15 mouse cellular contexts compared by ENCODE assay signal in the genomic region with DNA sequence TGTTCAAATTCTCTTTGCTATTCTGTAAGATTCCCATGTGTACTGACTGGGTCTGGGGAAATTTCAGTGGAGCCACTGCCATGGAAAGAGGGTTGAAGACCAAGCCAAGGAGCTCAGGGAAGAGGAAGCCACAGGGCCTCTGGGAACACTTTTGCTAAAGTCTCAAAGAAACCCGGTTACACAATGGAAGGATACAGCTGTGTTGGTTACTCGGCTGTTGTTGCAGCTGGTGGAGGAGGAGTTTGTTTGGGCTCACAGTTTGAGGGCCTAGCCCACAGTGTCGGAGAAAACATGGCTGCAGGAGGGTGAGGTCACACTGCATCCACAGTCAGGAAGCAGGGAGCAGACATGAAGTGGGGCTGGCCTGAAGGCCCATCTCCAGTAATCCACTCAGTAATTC.
"Had no signal": no experiment of that assay in that cellular context is flagged by ENCODE, and none has a peak within 500 bp of the region (broad histone marks: within the 10 kb centered on the region; RNA-seq: fewer than 3 reads in every experiment).

No protein-coding gene starts in this region.

- H3K4me3 ChIP-seq: limb, embryonic 15.5 days; liver, embryonic 12.5 days; midbrain, embryonic 12.5 days; neural tube, embryonic 13.5 days had no signal

- DNase-seq: kidney, postnatal 36 days; layer of hippocampus, adult 9-11 months; layer of hippocampus, postnatal 36 days; lung, embryonic 14.5 days; lung, postnatal 10 days; retina, postnatal 1 day; right cerebral cortex, postnatal 25 days; thymus, postnatal 36 days had no signal

- ATAC-seq: liver, embryonic 12.5 days; midbrain, embryonic 16.5 days had no signal

- H3K27ac ChIP-seq: kidney, postnatal 0 days; limb, embryonic 15.5 days; liver, embryonic 12.5 days; macrophage; midbrain, embryonic 12.5 days; neural tube, embryonic 13.5 days had no signal
